Mouse (Mus musculus) liver, embryonic 12.5 days (tissue): Measurements from ENCODE around the gene Csf3. TPM values are rescaled to one million over a fixed set of nuclear protein-coding genes. Genes with fewer than 3 reads are reported as not detected.

ENCODE experiments used
- ATAC-seq: fragments of 200-750 bp; cut with Nextera tagmentation; 2 replicates; pipeline ENCODE4 v1.8.0; 2017; ENCODE audit warnings: moderate number of reproducible peaks, mild to moderate bottlenecking, moderate library complexity
- H3K27ac ChIP-seq: fragments of 300-500 bp; sonication (generic); 2 replicates; pipeline ENCODE4 v1.5.1; 2016; ENCODE audit warnings: mild to moderate bottlenecking
- H3K27me3 ChIP-seq: fragments of 300-500 bp; sonication (generic); replicated peaks from 2 replicates; pipeline ENCODE4 v1.6.1; 2016; ENCODE audit warnings: mild to moderate bottlenecking, moderate library complexity
- H3K36me3 ChIP-seq: fragments of 300-500 bp; sonication (generic); 2 replicates; pipeline ENCODE4 v1.6.1; 2016; ENCODE audit warnings: mild to moderate bottlenecking, moderate library complexity
- H3K4me1 ChIP-seq: fragments of 300-500 bp; sonication (generic); 2 replicates; pipeline ENCODE4 v1.6.1; 2016
- H3K4me2 ChIP-seq: fragments of 300-500 bp; sonication (generic); 2 replicates; pipeline ENCODE4 v1.6.1; 2016; ENCODE audit warnings: mild to moderate bottlenecking, moderate library complexity
- H3K4me3 ChIP-seq: fragments of 300-500 bp; sonication (generic); 2 replicates; pipeline ENCODE4 v1.5.1; 2016; ENCODE audit warnings: mild to moderate bottlenecking, moderate library complexity
- H3K9ac ChIP-seq: fragments of 300-500 bp; sonication (generic); 2 replicates; pipeline ENCODE4 v1.6.1; 2016; ENCODE audit warnings: mild to moderate bottlenecking, moderate library complexity
- H3K9me3 ChIP-seq: fragments of 300-500 bp; sonication (generic); replicated peaks from 2 replicates; pipeline ENCODE4 v1.6.1; 2016; ENCODE audit warnings: mild to moderate bottlenecking, moderate library complexity
- WGBS: fragments of 180-500 bp; shearing (Covaris S2); methylation state at CpG from one replicate; pipeline ENCODE4 v1.1.7; 2016; ENCODE audit not compliant: insufficient replicate concordance; 5-methylcytosine and 5-hydroxymethylcytosine counted together
- polyA plus RNA-seq: library from polyadenylated mRNA; unstranded; fragments of >200 nt; fragmentation: Nextera tagmentation; extraction: Ambion mirVana; gene quantifications from 2 replicates; pipeline ENCODE4 v1.2.1, GENCODE M21; 2016

The Csf3 gene
- polyA plus RNA-seq, 1 experiment from 2014 or later, result not detected

DNA sequence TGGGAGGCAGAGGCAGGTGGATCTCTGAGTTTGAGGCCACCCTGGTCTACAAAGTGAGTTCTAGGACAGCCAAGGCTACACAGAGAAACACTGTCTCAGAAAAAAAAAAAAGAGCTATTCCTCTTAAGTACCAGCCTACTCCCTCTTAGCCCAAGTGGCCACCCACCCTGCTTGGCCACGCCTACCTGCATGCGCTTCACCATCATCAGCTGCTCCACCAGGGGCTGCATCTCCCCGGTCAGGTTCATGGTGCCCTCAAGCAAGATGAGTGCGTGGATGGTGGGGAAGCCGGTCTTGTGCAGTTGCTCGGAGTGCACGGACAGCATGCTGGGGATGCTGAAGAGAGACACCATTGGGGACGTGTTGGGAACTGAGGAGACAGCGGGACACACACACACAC lies 14.9 kb downstream of the Csf3 start:
- no peaks in the 10 kb centered on the region for H3K27me3 ChIP-seq
- no peak overlapping the region for H3K9ac ChIP-seq
- no peak overlapping the region for H3K27ac ChIP-seq
- ATAC-seq, result no peak
- peaks cover 37% of the 10 kb centered on the region for H3K4me1 ChIP-seq
- WGBS, result 89% methylated on average over 9 of the region's 9 CpGs
- H3K4me3 ChIP-seq, result no peak overlapping the region
- peaks cover 76% of the 10 kb centered on the region for H3K36me3 ChIP-seq
- no peak overlapping the region for H3K4me2 ChIP-seq
- H3K9me3 ChIP-seq, result no peaks in the 10 kb centered on the region

- no peak overlapping the region for H3K9ac ChIP-seq
- H3K9me3 ChIP-seq, result no peaks in the 10 kb centered on the region
- H3K4me1 ChIP-seq, result peaks cover 32% of the 10 kb centered on the region
- peaks cover 66% of the 10 kb centered on the region for H3K36me3 ChIP-seq
- no peaks in the 10 kb centered on the region for H3K27me3 ChIP-seq
- H3K4me3 ChIP-seq, result no peak overlapping the region
- ATAC-seq, result no peak
- WGBS, result 32% methylated on average over 13 of the region's 13 CpGs
- no peak overlapping the region for H3K27ac ChIP-seq
- H3K4me2 ChIP-seq, result no peak overlapping the region
These were observed 16.8 kb downstream of the Csf3 start for GRCm38 (mm10) chr11:98717904-98718303.

DNA sequence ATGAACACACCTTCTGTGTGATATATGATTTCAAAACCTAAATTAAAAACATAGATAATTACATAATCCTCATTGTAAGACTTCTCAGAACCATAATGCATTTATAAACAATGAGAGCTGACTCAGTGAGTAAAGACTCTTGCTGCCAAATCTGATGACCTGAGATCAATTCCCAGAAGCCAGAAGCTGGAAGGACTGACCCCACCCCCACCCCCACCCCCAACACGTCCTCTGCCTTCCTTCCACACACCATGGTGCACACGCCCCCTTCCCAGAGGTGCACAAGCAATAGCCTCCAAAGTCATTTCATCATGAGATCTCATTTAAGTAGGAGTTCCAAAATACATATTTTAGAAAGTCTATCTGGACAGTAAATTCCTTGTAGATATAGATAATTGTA lies 19.7 kb downstream of the Csf3 start:
- Histone ChIP-seq H3K27me3 (no peaks in the 10 kb centered on the region), H3K27ac (no peak overlapping the region), H3K4me2 (no peak overlapping the region), H3K9me3 (no peaks in the 10 kb centered on the region), H3K9ac (no peak overlapping the region), H3K36me3 (peaks cover 58% of the 10 kb centered on the region), H3K4me3 (no peak overlapping the region), H3K4me1 (peaks cover 35% of the 10 kb centered on the region)
- 70% methylated on average over 2 of the region's 2 CpGs for WGBS
- no peak for ATAC-seq

GRCm38 (mm10) chr11:98721458-98722226 lies 20.6 kb downstream of the Csf3 start:
- H3K9me3 ChIP-seq, result no peaks in the 10 kb centered on the region
- WGBS, result 76% methylated on average over 24 of the region's 24 CpGs
- no peak for ATAC-seq

DNA sequence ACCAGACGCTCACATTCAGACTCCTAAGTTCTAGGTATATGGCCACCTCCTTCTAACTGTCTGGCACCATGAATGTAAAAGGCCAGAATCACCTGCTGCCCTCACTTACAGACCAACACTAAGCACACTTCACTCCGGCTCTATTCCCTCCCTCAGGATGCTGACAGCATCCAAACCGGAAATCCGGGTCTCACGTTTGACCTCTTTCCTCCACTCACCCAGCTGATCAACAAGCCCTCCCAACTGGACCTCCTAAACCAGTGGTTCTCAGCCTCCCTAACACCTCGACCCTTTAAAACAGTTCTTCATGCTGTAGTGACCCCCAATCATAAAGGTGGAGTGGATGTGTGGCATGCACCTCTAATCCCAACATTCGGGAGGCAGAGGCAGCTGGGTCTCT lies 22.0 kb downstream of the Csf3 start:
- no peak overlapping the region for H3K4me3 ChIP-seq
- no peaks in the 10 kb centered on the region for H3K27me3 ChIP-seq
- no peak overlapping the region for H3K4me2 ChIP-seq
- no peak for ATAC-seq
- no peak overlapping the region for H3K27ac ChIP-seq
- peaks cover 41% of the 10 kb centered on the region for H3K4me1 ChIP-seq
- peaks cover 56% of the 10 kb centered on the region for H3K36me3 ChIP-seq
- no peaks in the 10 kb centered on the region for H3K9me3 ChIP-seq
- 64% methylated on average over 7 of the region's 7 CpGs for WGBS
- H3K9ac ChIP-seq, result no peak overlapping the region

More at GRCm38 (mm10) chr11:98721458-98722226, 20.6 kb downstream of the Csf3 start:
- H3K27me3 ChIP-seq, result no peaks in the 10 kb centered on the region
- no peak overlapping the region for H3K9ac ChIP-seq
- H3K4me3 ChIP-seq, result no peak overlapping the region
- H3K4me2 ChIP-seq, result no peak overlapping the region
- no peak overlapping the region for H3K27ac ChIP-seq
- peaks cover 40% of the 10 kb centered on the region for H3K4me1 ChIP-seq
- peaks cover 57% of the 10 kb centered on the region for H3K36me3 ChIP-seq

GRCm38 (mm10) chr11:98725926-98726506 lies 25.0 kb downstream of the Csf3 start:
- no peak overlapping the region for H3K4me3 ChIP-seq
- H3K27me3 ChIP-seq, result no peaks in the 10 kb centered on the region
- no peaks in the 10 kb centered on the region for H3K9me3 ChIP-seq
- peaks cover 47% of the 10 kb centered on the region for H3K36me3 ChIP-seq
- no peak overlapping the region for H3K9ac ChIP-seq
- peaks cover 29% of the 10 kb centered on the region for H3K4me1 ChIP-seq
- H3K4me2 ChIP-seq, result no peak overlapping the region
- no peak for ATAC-seq
- no peak overlapping the region for H3K27ac ChIP-seq
- 86% methylated on average over 15 of the region's 15 CpGs for WGBS

DNA sequence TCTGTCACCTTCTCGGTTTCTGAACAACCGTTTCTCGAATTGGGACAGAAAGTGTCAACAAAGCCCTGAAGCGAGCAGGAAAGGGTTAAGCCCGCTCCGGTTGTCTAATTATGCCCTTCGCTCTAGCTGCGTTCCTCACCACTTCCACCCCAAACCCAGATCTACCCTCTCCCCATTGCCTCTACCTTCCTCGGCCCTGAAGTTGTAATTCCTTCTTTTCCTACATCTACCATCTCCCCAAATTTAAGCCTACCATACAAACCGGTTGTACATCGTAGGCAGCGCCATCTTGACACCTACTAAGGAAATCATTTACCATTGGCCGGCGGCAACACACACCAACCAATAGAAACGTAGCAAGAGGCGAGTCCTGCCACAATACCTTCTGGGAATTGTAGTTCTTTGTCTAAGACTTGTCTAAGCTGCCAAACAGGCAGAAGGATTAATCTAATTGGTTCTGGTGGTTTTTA lies 28.1 kb downstream of the Csf3 start, which contains the start of gene Med24:
TSS of gene Med24 (minus strand) at position 317 of the 470 bp plus-strand sequence.
- Histone ChIP-seq H3K9me3 (peaks cover 2% of the 10 kb centered on the region), H3K27me3 (peaks cover 5% of the 10 kb centered on the region; the same call in 1 of the 2 replicates), H3K27ac (peak within 1 kb of the TSS; percentile 64), H3K4me2 (peak within 1 kb of the TSS; percentile 72), H3K4me3 (peak within 1 kb of the TSS; percentile 75), H3K36me3 (peaks cover 36% of the 10 kb centered on the region), H3K9ac (peak within 1 kb of the TSS; percentile 68), H3K4me1 (peaks cover 22% of the 10 kb centered on the region)
- WGBS, result under 1% methylated on average over 16 of the region's 16 CpGs
- ATAC-seq, result peak; percentile 94

GRCm38 (mm10) chr11:98730727-98731126 lies 29.7 kb downstream of the Csf3 start:
- no peak for ATAC-seq
- Histone ChIP-seq H3K4me1 (peaks cover 22% of the 10 kb centered on the region), H3K27ac (no peak overlapping the region), H3K4me3 (no peak overlapping the region), H3K9ac (no peak overlapping the region), H3K4me2 (no peak overlapping the region), H3K27me3 (peaks cover 5% of the 10 kb centered on the region; the same call in 1 of the 2 replicates), H3K36me3 (peaks cover 21% of the 10 kb centered on the region), H3K9me3 (peaks cover 8% of the 10 kb centered on the region)
- 59% methylated on average over 4 of the region's 4 CpGs for WGBS

DNA sequence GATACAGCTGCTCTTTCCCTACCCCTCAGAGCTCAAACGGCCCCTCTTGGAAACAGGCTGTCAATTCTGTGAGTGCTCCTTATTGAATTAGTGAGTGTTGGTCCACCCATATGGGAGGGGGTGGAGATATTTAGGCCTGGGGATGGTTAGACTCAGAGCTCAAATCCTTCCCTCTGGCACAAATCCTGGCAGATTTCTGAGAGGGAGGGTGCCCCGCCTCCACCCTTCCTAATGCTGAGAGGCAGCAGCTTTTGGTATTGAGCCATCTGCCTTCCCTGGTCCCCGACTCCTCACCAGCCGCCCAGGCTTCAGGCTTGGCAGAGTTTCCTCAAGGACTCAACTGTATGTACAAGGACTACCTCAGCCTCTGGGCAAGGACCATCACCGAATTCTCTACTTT lies 30.1 kb downstream of the Csf3 start:
- H3K4me3 ChIP-seq, result no peak overlapping the region
- H3K27me3 ChIP-seq, result peaks cover 5% of the 10 kb centered on the region; the same call in 1 of the 2 replicates
- 67% methylated on average over 5 of the region's 5 CpGs for WGBS

DNA sequence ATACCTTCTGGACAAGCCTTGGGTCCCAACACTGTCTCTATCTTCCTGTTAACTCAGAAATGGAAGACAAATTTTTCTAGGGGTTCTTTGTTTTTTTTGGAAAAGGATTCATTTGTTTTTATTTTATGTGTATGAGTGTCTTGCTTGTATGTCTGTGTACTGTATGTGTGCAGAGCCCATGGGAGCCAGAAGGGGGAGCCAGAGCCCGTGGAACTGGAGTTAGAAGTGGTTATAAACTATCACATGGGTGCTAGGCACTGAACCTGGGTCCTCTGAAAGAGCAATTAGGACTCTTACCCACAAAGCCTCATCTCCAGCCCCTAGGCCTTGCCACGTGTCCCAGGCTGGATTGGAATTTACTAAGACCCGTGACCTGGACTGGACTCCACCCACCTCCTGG lies 33.0 kb downstream of the Csf3 start:
- H3K4me2 ChIP-seq, result no peak overlapping the region
- H3K4me3 ChIP-seq, result no peak overlapping the region
- 74% methylated on average over 3 of the region's 3 CpGs for WGBS
- H3K27ac ChIP-seq, result no peak overlapping the region
- ATAC-seq, result no peak
- no peaks in the 10 kb centered on the region for H3K36me3 ChIP-seq
- peaks cover 20% of the 10 kb centered on the region for H3K4me1 ChIP-seq
- peaks cover 5% of the 10 kb centered on the region; the same call in 1 of the 2 replicates for H3K27me3 ChIP-seq
- no peak overlapping the region for H3K9ac ChIP-seq
- peaks cover 8% of the 10 kb centered on the region for H3K9me3 ChIP-seq

More for the DNA sequence above, 30.1 kb downstream of the Csf3 start:
- H3K4me1 ChIP-seq, result peaks cover 20% of the 10 kb centered on the region
- H3K4me2 ChIP-seq, result no peak overlapping the region
- no peak for ATAC-seq
- H3K27ac ChIP-seq, result no peak overlapping the region
- peaks cover 8% of the 10 kb centered on the region for H3K9me3 ChIP-seq
- H3K36me3 ChIP-seq, result peaks cover 17% of the 10 kb centered on the region
- no peak overlapping the region for H3K9ac ChIP-seq

GRCm38 (mm10) chr11:98735111-98735510 lies 34.0 kb downstream of the Csf3 start:
- ATAC-seq, result no peak
- H3K4me3 ChIP-seq, result no peak overlapping the region
- peaks cover 8% of the 10 kb centered on the region for H3K9me3 ChIP-seq
- peaks cover 26% of the 10 kb centered on the region for H3K4me1 ChIP-seq
- H3K27me3 ChIP-seq, result peaks cover 5% of the 10 kb centered on the region; the same call in 1 of the 2 replicates
- WGBS, result 80% methylated on average over 4 of the region's 4 CpGs
- no peak overlapping the region for H3K4me2 ChIP-seq
- H3K27ac ChIP-seq, result no peak overlapping the region
- H3K9ac ChIP-seq, result no peak overlapping the region
- no peaks in the 10 kb centered on the region for H3K36me3 ChIP-seq

DNA sequence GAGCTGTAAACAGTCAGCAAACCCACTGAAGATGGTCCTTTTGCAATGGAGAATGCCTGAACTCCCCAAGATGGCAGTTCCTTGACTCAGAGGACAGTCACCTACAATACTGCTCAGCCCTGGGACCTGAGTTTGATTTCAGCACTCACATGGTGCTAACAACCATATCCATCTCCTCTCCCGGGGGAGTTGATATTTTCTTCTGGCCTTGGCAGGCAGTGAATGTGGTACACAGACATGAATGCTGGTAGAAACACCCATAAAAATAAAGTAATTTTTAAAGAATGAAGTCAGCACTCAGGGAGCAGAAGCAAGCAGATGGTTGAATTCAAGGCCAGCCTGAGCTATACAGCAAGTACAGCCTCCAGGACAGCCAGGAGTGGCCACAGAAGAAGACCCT lies 35.1 kb downstream of the Csf3 start:
- Histone ChIP-seq H3K4me3 (no peak overlapping the region), H3K4me1 (peaks cover 36% of the 10 kb centered on the region), H3K27ac (no peak overlapping the region), H3K27me3 (peaks cover 5% of the 10 kb centered on the region; the same call in 1 of the 2 replicates), H3K9me3 (peaks cover 8% of the 10 kb centered on the region), H3K4me2 (no peak overlapping the region), H3K9ac (no peak overlapping the region), H3K36me3 (no peaks in the 10 kb centered on the region)
- whole genome bisulfite sequencing, result 81% methylated on average over 1 of the region's 1 CpGs
- ATAC-seq, result no peak
